Mouse (Mus musculus) kidney, adult 2 months (tissue): ENCODE data around the gene Zpr1. TPM values are rescaled to one million over a fixed set of nuclear protein-coding genes. Genes with fewer than 3 reads are reported as not detected.

Experiments
- DNase-seq: peaks from one replicate; pipeline ENCODE4 v3.0.0; 2021
- H3K27ac ChIP-seq: fragments of 200-500 bp; 2 replicates; pipeline ENCODE4 v1.5.1; 2012; ENCODE audit warnings: low read depth, low read length, control low read depth, inconsistent platforms; ENCODE audit not compliant: insufficient read depth
- H3K27me3 ChIP-seq: fragments of 200-500 bp; replicated peaks from 2 replicates; pipeline ENCODE4 v1.6.1; 2012; ENCODE audit warnings: mild to moderate bottlenecking, moderate library complexity, low read length, inconsistent platforms; ENCODE audit not compliant: control insufficient read depth, insufficient read depth
- H3K36me3 ChIP-seq: fragments of 200-500 bp; 2 replicates; pipeline ENCODE4 v1.6.1; 2012; ENCODE audit warnings: mild to moderate bottlenecking, moderate library complexity, low read length, inconsistent platforms; ENCODE audit not compliant: control insufficient read depth, insufficient read depth
- H3K4me1 ChIP-seq: fragments of 200-500 bp; 2 replicates; pipeline ENCODE4 v1.6.1; 2011; ENCODE audit warnings: low read length; ENCODE audit not compliant: control insufficient read depth, insufficient read depth
- H3K4me3 ChIP-seq: fragments of 200-500 bp; 2 replicates; pipeline ENCODE4 v1.5.1; 2011; ENCODE audit warnings: mild to moderate bottlenecking, low read depth, low read length, control low read depth; ENCODE audit not compliant: insufficient read depth
- CTCF ChIP-seq: fragments of 200-500 bp; conservative IDR thresholded peaks from 2 replicates; pipeline ENCODE4 v1.5.1; 2011; ENCODE audit warnings: low read depth, mild to moderate bottlenecking, control low read depth, low read length, moderate library complexity, mixed read lengths; ENCODE audit not compliant: insufficient read depth, insufficient read length
- POLR2A ChIP-seq: fragments of 200-500 bp; IDR thresholded peaks from one replicate; pipeline ENCODE4 v1.6.1; 2011; ENCODE audit warnings: low read depth, low read length, control low read depth
- whole genome bisulfite sequencing: fragments of 180-500 bp; shearing (Covaris S2); methylation state at CpG from one replicate; pipeline ENCODE4 v1.1.7; 2018; 5-methylcytosine and 5-hydroxymethylcytosine counted together
- polyA plus RNA-seq: library from polyadenylated mRNA; depleted of rRNA; stranded (reverse); fragments of >200 nt; gene quantifications from 2 replicates; pipeline ENCODE4 v1.2.3, GENCODE M21; 2012; rRNA removed

Gene Zpr1
- polyA plus RNA-seq = 16.6 and 19.3 TPM in 2 replicates

DNA sequence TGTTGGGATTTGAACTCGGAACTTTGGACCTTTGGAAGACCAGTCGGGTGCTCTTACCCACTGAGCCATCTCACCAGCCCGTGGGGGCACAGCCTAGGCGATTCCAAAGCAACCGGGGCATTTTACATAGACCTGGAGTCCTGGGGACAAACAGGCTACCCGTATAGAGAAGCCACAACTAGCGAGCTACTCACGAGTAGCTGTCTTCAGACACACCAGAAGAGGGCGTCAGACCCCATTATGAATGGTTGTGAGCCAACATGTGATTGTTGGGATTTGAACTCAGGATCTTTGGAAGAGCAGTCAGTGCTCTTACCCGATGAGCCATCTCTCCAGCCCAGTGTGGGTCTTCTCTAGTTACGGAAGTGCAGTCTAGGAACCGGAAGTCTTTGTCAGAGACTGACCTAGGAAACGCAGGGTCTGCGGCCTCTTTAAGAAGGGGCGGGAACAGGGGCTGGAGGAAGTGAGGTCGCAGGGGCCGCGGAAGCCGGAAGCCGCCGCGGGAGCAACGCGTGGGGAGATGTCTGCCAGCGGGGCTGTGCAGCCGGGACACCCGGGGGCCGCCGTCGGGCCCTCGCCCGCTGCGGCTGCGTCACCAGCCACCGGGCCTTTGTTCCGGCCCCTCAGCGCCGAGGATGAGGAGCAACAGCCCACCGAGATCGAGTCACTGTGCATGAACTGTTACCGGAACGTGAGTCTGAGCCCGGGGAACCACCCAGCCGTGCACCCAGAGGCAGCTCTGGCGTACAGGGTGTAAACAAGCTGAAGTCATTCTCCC is at the start of gene Zpr1:
Zpr1 (plus strand) TSS at position 388 of the 778 bp plus-strand sequence.
- WGBS = 5% methylated on average over 45 of the region's 45 CpGs
- DNase-seq = peak; percentile 94
- H3K27ac ChIP-seq = no peak within 1 kb of the TSS; the same call in 1 of the 2 replicates

DNA sequence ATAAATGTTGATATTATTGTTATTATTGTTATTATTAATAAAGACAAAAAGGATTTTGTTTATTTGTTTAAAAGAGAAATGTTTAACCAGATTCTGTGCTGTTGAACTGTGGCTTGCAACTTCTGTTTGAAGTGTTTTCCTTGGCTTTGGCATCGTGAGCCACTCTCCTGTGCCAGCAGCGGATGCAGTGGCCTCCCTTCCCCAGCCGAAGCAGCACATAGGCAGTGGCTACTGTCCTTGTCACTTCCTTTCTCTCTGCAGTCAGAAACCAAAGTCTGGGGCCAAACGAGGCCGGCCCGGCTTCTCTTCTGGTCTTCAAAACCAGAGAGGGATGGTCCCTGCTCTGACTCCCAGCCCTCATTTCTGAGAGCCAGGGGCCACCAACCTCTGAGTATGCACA is 49.8 kb upstream of the Zpr1 start:
- peak; percentile 58 for DNase-seq
- H3K36me3 ChIP-seq = peaks cover 5% of the 10 kb centered on the region
- 67% methylated on average over 6 of the region's 6 CpGs for WGBS

More for the DNA sequence above, at the start of gene Zpr1:
- no peaks in the 10 kb centered on the region for H3K4me1 ChIP-seq
- TF ChIP-seq CTCF (peak; percentile 40; the same call in 1 of the 2 replicates), POLR2A (peak; percentile 22)
- no peaks in the 10 kb centered on the region for H3K27me3 ChIP-seq
- peak within 1 kb of the TSS; percentile 64 for H3K4me3 ChIP-seq
- peaks cover 3% of the 10 kb centered on the region; the same call in 1 of the 2 replicates for H3K36me3 ChIP-seq

GRCm38 (mm10) chr9:46224101-46224500 is 48.8 kb upstream of the Zpr1 start:
- 44% methylated on average over 3 of the region's 3 CpGs for WGBS
- no peak overlapping the region for H3K27ac ChIP-seq
- peak; percentile 52 for DNase-seq
- H3K36me3 ChIP-seq = peaks cover 5% of the 10 kb centered on the region
- peaks cover 5% of the 10 kb centered on the region for H3K4me1 ChIP-seq
- no peak overlapping the region for H3K4me3 ChIP-seq
- no peak for TF ChIP-seq POLR2A
- no peak for TF ChIP-seq CTCF
- no peaks in the 10 kb centered on the region for H3K27me3 ChIP-seq

More for the DNA sequence above, 49.8 kb upstream of the Zpr1 start:
- Histone ChIP-seq H3K27me3 (no peaks in the 10 kb centered on the region), H3K4me3 (no peak overlapping the region), H3K27ac (no peak overlapping the region), H3K4me1 (peaks cover 5% of the 10 kb centered on the region)
- TF ChIP-seq CTCF (no peak), POLR2A (no peak)

DNA sequence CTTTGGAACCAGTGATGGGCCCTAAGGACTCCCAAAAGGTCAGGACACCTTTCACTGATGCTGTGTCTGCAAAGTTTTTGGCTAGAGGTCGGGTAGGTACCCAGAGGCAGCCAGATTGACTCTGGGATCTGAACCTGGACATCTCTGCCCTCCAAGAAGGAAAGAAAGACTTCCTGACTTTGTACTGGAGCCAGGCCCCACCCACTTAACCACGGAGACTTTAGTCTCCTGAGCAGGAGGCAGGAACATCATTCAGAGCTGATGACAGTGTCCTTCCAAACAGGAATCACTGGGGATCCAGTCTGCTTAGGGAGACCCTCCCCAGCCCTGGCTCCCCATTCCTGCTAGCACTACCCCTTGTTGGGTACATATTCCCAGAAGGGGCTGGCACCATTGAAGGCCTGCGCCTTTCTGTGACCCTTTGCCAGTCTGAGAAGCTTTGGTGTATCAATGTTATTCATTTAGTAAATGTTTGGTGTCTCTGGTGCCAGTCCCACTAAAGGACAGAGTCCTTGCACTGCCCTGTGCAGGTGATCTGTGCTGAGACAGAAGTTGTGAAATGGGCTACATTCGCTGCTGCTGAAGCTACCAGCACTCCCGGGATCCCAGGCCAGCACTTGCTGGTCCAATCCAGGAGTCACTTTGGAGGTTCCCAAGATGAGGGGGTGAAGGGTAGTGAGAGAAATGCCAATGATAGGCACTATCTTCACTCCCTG is 47.8 kb upstream of the Zpr1 start:
- peak; percentile 66 for DNase-seq
- Histone ChIP-seq H3K27me3 (no peaks in the 10 kb centered on the region), H3K4me1 (peaks cover 5% of the 10 kb centered on the region), H3K36me3 (peaks cover 5% of the 10 kb centered on the region), H3K4me3 (no peak overlapping the region), H3K27ac (no peak overlapping the region)
- WGBS = 60% methylated on average over 5 of the region's 5 CpGs
- TF ChIP-seq CTCF (no peak), POLR2A (no peak)

DNA sequence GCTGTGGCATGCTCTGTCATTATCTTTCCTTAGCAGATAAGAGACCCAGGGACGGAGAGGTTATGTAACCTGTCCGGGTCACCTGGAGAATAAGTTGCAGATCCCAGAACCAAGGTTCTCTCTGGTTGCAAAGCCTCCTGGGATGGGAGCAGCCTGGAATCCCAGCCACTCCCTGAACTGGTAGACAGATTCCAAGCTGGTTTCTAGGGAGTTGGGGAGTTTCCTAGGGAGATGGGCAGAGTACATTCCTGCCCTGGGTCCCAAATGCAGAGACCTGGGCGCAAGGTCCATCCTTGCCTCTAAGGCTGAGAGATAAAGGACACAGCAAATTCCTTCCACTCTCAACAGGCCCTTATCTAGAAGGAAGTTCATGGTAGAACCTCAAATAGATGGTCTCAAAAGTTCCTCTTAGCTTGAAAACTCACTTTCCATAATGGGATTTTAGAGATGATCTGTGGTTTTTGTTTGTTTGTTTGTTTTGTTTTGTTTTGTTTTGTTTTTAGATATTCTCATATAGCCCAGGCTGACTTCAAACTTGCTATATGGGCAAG is 45.7 kb upstream of the Zpr1 start:
- Histone ChIP-seq H3K4me1 (peaks cover 5% of the 10 kb centered on the region), H3K4me3 (no peak overlapping the region), H3K36me3 (no peaks in the 10 kb centered on the region), H3K27ac (no peak overlapping the region), H3K27me3 (no peaks in the 10 kb centered on the region)
- 85% methylated on average over 3 of the region's 3 CpGs for WGBS
- no peak for TF ChIP-seq POLR2A
- no peak for TF ChIP-seq CTCF
- DNase-seq = no peak

- no peaks in the 10 kb centered on the region for H3K36me3 ChIP-seq
- no peak within 1 kb of the TSS for H3K27ac ChIP-seq
- no peaks in the 10 kb centered on the region for H3K27me3 ChIP-seq
- WGBS = 49% methylated on average over 9 of the region's 9 CpGs
- peaks cover 2% of the 10 kb centered on the region for H3K4me1 ChIP-seq
- TF ChIP-seq POLR2A (no peak), CTCF (no peak; the same call in 1 of the 2 replicates)
- DNase-seq = no peak
- no peak within 1 kb of the TSS for H3K4me3 ChIP-seq
Observed at GRCm38 (mm10) chr9:46228491-46228890, 44.4 kb upstream of the Zpr1 start, which contains the start of gene Apoa1. TSS of gene Apoa1 (plus strand) at chr9:46228580.
